Mouse (Mus musculus) heart, postnatal 10 days (tissue): ENCODE results near the gene Gtf2e1. TPM values are rescaled to one million over a fixed set of nuclear protein-coding genes. Genes with fewer than 3 reads are reported as not detected.
A peak's percentile ranks its signal among the peaks of the same experiment; 100 is the strongest.

ENCODE experiments used
- DNase-seq, 2 experiments: peaks; one replicate each; pipeline ENCODE4 v3.0.0; 2021
- intact Hi-C: fragments of 180-260 bp; cut with DNase I; formaldehyde crosslinking; loops from one replicate; pipeline ENCODE4 v1.15.1; 2025
- total RNA-seq, 2 experiments: library from RNA; stranded (reverse); gene quantifications; 2 replicates each; pipeline ENCODE4 v1.2.3; 2021

Gene Gtf2e1
- total RNA-seq, 2 experiments from 2014 or later, result 8.8 to 11.7 TPM

DNA sequence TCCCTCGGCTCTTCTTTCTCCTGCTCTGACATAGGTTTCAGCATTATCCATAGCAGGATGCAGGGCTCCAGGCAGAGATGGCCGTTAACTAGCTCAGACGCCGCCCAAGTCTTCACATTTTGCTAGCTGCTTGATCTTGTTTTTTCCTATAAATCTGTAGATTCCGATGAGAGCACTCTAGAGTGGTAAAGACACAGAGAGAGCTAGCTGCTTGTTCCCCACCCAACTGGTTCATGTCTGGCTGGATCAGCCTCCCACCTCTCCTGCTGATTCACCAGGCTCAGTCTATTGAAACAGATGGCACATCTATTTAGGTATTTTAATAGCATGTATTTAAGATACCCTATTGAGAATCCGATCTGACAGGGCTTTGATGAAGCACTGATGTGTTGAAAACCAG is 44.6 kb downstream of the Gtf2e1 start:
- intact Hi-C loops, result no loop called here
- no peak for DNase-seq

DNA sequence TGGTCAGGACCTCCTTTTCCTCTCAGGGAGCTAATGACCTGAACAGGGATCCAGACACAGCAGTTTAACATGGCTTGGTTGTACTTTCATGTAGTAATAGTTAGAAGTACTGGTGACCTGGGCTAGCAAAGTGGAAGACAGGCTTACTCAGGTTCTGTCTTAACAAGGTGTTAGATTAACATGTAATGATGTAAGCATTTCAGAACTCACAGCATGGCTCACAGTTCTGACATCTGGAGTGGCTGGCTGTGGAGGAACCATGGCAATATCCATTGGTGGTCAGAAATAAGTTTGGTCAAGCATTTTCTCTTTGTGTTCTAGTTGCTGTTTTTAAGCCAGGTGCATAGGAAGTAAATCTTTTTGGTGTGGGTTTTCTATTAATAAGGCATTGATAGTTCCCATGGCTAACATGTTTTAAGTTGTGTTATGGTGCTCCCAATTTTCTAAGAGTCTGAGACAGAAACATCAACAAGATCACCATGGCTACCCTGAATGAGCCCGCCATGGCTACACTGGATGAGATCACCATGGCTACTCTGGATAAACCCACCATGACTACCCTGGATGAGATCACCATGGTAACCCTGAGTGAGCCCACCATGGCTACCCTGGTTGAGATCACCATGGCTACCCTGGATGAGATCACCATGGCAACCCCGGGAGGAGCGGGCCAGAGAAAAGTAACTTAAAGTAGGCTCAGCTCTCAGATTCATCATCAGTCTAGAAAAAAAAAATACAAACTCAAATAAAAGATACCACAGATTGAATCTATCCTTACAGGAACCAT is 52.6 kb downstream of the Gtf2e1 start:
- intact Hi-C loops, result no loop called here
- no peak for DNase-seq

DNA sequence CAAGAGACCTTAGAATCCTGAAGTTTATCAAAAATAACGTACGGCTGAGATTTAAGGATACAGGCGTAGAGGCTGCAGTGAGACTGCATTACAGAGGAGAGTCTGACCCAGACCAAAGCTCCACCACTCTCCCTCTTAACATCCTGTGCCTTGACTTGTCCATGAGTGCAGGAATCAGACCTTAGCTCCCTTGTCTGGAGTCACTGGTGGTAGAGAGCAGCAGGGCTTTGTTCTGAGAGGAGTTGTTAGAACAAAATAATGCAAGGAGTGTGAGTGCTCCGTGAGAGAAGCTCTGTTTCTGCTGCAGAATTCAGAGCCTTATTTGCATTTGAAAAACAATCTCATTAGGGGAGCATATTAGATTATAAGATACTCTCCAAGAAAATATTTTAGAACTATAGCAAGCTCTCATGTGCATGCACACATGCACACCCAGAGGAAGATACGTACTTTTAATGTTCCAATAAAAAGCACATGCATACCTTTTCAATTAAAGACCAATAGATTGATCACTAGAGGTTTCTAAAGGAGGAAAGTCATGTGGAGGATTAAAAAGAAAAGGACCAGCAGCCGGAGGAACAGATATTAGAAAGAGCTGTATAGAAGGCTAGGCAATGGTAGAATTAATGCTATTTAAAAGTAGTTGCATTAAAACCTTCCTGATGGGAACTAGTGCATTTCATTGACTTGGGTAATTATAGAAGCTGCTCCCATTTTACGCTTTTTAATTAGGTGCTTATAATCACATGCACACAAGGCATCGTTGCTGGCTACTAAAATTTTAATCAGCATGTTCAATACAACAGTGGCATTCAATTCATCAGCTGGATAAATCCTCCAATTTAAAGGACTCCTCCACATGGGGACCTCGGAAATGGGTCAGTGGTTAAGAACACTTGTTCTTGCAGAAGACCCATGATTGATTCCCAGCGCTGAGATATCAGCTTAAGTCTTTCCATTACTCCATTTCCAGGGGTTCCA is 61.0 kb downstream of the Gtf2e1 start:
- no peak for DNase-seq
- intact Hi-C loops, result no loop called here

DNA sequence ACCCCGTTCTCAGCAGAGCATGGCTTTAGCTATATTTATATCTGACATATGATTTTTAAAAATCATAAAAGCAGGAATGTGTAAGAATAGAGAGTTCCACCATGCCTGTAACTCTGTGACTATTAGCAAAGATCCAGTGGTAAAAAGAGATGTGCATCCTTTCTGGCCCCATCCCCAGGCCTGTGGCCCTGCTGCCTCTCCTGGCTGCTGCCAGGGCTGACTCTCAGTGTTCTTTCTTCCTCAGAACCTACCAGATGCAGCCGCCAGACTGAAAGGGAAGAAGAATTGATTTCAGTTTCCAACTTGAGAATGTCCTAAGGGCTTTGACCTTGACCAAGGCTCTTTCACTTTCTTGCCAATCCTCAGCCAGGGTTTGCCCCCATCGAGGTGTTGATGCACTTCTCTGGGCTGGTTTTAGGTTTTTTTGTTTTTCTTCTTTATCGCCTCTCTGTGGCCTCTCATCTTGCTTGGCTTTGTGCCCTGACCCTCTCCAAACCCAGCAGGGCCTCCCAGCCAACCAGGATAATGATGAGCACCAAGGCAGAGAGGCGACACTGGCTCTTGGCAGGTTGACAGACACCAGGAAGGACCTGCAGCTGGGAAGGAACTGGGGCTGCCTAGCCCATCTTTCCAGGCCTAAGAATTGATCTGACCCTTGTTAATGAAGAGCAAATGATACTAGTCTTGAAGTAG is 66.8 kb downstream of the Gtf2e1 start:
- intact Hi-C loops, result no loop called here
- peak; percentile 4 to 7 for DNase-seq

DNA sequence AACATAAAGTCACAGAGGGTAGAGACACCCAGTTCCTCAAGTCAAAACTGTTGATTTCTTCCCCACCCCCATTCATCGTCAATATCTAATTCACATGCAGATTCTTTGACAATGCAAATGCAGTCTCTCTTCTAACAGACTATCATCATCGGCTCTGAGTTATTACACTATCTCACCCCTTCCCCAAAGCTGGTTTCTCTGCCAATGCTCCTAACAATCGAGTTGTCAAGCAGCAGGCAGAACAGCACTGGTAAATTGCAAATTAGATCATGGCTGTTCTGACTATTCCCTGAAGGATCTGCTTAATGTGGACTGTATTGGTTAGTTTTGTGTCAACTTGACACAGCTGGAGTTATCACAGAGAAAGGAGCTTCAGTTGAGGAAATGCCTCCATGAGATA is 70.0 kb downstream of the Gtf2e1 start:
- no peak for DNase-seq
- intact Hi-C loops, result no loop called here

DNA sequence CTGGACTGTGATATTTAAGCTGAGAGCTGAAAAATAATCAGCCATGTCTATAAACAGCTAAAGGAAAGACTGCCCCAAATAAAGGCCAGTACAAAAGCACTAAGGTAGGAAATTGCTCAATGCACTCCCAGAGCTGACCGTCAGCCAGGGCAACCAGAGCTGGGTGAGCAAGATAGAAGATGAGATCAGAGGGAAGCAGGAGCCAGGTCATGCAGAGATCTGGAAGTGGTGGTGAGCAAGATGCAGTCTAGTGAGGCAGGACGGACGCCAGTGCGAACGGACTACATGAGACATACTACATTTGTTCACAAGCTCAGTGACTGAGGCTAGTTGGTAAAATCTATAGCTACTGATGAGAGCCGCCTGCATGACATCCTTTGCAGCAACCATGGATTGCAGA is 75.6 kb downstream of the Gtf2e1 start:
- DNase-seq, result no peak
- intact Hi-C loops, result no loop called here

DNA sequence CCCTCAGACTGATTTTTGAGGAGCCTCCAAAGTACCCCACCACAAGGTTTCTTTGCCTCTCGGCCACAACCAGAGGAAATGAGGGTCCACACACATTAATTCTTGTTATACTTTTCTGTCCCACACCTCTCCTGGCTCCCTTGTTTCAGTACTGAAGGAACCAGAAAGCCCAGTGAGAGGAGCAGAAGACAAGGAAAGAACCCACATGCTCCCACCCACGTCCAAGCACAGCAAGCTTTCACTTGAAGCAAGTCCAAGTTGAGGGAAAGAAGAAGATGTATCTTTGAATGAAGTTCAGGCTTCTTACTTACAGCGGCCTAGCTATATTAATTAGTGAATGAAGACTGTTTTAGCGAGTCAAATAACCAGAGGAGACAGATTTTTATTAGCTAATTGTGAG is 76.7 kb downstream of the Gtf2e1 start:
- intact Hi-C loops, result no loop called here
- no peak for DNase-seq

DNA sequence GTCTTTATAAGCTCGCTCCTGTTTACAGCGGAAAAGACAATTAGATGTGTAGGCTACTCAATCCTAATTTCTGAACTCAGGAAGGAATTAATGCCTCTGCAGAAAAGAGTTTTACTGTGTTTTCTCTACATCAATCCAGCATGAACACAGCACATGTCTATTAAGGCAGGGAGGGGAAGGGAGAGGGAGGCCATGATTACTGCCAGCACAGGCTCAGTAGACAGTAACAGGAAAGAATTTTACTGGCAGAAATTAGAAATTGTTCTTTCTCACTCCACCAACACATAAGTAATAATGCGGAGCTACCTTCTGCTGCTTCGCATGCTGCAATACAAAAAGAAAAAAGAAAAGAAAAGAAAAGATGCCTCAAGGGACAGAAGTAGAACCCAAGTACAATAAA is 78.0 kb downstream of the Gtf2e1 start:
- DNase-seq, result no peak
- intact Hi-C loops, result no loop called here

Other genes with a start within 250 kb of the Gtf2e1 start
- under 1 TPM in 1 of 2 experiments, not detected in 1; 0.05 TPM for gene Stxbp5l, start 154.8 kb downstream of the Gtf2e1 start, total RNA-seq
- 10 to 100 TPM; 11.4 to 12.1 TPM for gene Rabl3, start 96 bp upstream of the Gtf2e1 start, total RNA-seq
- under 1 TPM in 1 of 2 experiments, not detected in 1; 0.29 TPM for gene Hgd, start 40.4 kb upstream of the Gtf2e1 start, total RNA-seq
- 100 to 1,000 TPM; 124 to 128 TPM for gene Ndufb4, start 114.7 kb upstream of the Gtf2e1 start, total RNA-seq
- 100 to 1,000 TPM; 352 to 420 TPM for gene Fstl1, start 237.1 kb upstream of the Gtf2e1 start, total RNA-seq